Mouse (Mus musculus) adrenal gland, postnatal 4 days (tissue): Measurements from ENCODE around the gene Ggta1. TPM values are rescaled to one million over a fixed set of nuclear protein-coding genes. Genes with fewer than 3 reads are reported as not detected.

Experiments used
- DNase-seq, 2 experiments: peaks; one replicate each; pipeline ENCODE4 v3.0.0; 2021 to 2022; ENCODE audit warnings: low spot score in 2 of 2, mixed read lengths in 2 of 2
- total RNA-seq, 2 experiments: library from RNA; stranded (reverse); gene quantifications; 2 replicates each; pipeline ENCODE4 v1.2.3; 2021

The Ggta1 gene
- total RNA-seq, 2 experiments from 2014 or later: 15.0 to 15.4 TPM

DNA sequence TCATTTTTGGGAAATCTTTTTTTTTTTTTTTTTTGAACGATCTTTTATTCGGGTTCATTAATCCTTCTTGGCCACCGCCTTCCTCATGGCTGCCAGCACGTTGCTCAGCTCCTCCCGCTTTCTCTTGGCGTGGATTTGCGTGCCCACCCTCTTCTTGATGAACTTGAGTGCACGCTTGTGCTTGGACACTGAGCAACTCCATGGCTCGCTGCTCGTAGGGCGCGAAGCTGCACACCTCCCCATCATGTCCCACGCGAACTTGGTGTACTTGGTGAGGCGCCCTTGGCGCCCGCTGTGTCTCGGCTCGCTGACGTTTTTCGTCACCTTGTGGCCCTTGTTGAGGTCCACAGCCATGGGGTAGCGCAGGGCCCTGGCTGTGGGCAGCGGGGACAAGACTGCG lies 28.1 kb upstream of the Ggta1 start:
- DNase-seq: no peak

DNA sequence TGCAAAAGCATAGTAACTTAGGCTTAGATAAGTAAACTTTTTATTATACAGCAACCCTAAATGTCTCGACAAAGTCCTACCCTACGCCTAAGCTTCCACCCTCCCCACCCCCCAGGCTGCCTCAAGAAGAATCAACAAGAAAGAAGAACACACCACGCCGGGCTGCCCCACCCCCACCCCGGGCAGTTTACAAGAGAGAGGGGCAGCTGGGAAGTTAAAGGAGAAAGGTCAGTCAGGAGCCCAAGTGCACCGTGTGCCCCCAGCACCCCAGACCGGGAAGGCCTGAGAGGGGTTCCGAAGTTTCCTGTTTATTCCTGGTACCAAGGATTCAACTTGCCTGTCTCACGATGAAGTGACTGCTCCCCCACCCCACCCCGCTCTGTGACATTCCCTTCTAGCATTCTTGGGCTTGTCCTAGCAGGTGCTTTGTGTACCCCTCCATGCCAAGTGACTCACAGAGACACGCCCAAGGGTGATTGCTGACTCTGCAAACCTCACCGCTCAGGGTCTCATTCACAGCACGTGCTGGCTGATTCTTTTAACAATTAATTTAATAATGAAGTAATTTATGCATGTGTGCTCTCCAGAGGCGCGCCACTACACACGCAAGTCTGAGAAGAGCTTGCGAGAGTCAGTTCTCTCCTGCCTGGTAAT lies 27.6 kb upstream of the Ggta1 start:
- DNase-seq: no peak

DNA sequence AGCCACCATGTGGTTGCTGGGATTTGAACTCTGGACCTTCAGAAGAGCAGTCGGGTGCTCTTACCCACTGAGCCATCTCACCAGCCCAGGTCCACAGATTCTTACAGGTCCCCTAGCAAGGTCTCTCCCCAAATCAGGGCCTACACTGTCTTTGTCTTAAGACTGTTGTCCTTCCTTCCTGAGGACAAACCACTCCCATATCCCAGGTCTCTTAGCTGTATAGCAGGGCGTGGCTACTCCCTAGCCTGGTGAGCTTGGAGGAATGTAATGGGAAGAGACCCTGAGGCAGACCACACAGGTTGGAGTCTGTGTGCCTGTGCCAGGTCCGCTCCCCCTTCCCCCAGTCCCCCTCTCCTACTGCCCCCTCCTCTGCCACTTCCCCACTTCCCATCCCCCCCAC lies 24.7 kb upstream of the Ggta1 start:
- no peak for DNase-seq

DNA sequence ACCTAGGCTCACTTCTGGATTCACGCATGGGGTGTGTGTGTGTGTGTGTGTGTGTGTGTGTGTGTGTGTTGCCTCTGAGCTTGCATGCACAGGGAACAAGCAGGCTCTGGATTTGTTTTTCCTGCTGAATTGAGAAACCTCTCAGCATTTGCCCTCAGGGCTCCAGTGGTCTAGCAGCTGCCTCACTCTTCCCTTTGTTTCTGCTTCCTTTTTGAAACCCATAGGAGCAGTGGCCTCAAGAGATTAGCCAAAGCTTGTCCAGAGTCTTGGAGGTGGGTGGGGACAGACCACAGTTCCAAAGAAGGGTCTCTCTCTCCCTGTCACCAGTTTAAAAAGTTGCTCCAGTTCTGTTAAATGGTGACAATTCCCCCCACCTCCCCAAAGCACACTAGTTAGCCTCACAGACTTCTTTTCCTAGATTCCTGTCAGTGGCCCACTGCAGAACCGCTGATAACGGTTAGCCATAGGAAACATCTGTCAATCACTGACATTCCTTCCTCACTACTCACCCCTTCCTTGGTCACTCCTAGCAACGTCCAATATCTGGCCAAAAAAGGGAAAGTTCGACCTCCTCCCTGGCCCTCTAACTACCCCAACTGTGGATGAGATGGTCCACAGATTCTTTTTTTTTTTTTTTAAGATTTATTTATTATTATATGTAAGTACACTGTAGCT lies 24.1 kb upstream of the Ggta1 start:
- no peak for DNase-seq

DNA sequence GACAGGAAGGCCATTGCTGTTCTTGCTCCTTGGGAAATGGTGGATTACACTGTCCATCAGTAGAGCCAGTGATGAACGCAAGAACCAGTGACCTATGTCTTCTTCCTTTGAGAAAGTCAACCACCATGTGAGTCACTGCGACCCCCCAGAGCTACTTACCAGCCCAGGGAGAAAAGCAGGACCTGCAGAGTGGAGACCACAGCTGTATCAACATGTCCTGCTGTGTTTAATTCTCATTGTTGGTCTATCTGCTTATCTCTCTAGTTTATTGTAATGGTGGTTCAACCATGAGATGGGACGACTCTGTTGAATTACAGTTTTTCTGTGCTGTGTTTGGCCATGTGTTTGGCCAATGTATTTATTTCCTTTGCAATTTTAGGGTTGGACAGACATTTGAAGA lies 21.1 kb upstream of the Ggta1 start:
- no peak for DNase-seq

DNA sequence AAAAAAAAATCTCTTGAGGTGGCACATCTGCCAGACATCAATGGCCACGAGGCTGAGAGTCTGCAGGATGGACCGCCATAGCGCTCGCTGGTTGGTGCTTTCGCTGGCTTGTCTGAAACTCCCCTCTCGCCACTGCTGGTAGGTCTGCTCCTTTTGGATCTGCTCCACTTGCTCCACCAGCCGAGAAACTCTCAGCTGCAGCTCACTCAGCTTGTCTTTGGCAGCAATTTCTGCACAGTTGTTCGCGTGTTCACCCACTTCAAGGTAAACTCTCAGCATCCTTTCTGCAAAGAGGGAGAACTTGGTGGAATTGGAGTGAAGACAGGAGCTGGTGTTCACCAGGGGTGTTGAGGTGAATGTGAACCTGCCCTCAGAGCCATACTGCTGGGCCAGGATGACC lies 20.4 kb upstream of the Ggta1 start:
- no peak for DNase-seq

DNA sequence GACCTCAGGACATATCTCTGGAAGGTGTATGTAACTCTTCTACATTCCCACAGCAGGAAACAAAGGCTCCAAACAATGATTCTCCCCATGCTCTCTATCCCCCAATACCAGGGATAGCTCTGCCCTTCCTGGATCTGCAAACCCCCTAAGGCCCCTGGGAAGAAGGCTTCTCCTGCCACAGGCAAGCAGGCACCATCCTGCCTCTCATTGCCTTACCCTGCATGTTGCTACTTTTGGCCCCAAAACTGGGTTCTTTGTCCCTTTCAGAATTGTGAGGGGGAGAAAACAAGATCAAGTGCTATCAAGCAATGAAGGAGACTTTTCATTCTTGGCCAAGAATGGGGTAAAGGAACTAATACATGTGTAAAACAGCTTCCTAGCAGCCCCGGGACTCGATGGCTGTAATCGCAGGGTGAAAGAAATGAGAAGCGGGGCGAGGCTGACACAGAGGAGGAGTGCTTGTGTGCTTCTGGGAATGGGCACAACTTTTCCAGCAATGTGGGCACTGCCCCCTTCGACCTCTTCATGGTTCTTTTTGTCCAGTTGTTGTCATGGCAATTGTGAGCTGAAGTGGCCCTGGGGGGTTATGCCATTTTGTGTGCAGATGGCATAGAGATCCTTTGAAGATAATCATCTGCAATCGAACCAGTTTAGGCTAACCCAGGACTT lies 18.4 kb upstream of the Ggta1 start:
- no peak for DNase-seq

DNA sequence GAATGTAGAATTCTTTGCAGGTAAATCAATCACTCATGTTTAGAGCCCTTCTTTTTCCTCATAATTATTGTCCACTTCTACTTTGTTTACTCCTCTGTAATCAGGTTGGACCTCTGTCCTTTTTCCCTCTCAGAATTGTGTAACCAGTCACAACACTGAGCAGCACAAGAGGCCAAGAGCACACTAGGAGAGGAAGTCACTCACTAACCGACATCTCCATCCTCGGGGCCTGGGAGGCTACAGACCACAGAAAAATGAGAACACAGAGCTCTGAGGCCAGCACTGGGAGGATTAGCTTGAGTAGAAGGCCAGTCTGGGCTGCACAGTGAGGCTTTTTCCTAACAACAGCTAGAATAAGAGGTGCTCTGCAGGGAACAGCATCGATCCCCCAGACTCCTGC lies 17.0 kb upstream of the Ggta1 start:
- DNase-seq: no peak

DNA sequence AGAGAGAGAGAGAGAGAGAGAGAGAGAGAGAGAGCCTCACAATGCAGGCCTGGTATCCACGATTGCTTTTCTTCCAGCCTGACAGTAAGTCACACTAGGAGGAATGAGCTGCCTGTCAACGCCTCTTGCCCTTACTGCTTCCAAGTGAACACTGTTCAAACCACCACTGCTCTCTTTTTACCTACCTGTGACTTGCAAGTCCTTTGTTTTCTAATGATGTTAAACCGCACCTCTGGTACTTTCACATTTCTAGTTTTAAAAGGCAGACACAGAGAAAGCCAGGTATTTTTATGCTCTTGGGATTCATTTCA lies 15.7 kb upstream of the Ggta1 start:
- no peak for DNase-seq

DNA sequence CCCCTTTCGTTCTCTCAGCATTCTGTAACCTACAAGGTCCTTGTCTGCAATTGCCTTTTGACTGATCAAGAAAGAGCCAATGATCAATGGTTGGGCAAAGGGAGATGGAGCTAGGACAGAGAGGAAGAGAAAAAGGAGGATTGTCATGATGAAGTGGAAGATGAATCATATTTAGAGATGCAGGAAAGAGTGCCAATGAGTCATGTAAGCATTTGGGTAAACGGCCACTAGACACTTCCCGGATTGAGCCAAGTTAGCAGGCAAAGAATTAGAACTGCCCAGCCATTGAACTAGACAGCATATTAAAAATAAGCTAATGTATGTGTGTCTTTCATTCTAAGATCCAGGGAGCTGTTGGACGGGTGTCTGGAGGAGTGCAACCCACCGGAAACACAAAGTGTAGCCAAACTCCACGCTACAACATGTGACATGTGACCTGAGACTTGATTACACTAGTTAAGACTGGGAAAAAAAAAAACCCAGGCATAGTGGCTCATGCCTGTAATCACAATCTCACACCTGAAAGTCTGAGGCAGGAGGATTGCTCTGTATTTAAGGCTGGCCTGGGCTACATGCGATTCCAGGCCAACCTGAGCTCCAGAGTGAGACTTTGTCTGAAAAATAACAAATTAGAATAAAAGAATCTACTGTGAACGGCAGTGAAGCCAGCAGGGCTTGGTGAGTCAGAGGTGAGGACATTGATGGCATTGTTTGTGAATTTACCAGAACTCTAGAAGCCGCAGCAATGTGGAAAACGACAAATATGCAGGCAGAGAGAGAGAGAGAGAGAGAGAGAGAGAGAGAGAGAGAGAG lies 15.2 kb upstream of the Ggta1 start:
- no peak for DNase-seq

DNA sequence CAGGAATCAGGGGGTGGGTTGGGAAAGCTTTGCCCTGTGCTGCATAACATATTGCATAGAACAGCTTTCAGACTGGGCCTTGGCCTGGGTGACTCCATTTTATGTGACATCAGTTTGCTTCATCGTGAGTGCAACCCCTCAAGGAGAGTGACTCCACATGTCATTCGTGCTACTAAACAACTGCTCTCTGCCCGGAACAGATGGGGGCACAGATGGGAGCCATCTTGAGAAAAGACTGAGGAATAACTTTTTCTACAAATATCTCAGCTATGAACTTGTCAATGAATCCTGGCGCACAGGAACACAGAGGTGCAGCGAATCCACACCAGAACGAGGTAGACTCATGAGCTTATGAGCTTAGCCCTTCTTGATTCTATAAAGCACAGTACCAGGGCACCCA lies 14.3 kb upstream of the Ggta1 start:
- no peak for DNase-seq

DNA sequence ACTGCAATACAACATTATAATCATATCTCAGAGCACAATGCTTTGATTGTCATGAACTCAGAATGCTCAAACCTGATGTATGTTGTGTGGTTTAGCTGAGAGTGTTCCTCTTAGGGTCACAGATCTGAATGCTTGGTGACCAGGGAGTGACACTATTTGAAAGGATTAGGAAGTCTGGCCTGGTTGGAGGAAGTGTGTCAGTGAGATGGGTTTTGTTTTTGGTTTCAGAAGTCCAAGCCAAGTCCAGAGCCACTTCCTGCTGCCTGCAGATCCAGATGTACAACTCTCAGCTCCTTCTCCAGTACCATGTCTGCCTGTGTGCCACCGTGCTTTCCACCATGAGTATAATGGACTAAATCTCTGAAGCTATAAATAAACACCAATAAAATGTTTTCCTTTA lies 11.9 kb upstream of the Ggta1 start:
- DNase-seq: no peak

DNA sequence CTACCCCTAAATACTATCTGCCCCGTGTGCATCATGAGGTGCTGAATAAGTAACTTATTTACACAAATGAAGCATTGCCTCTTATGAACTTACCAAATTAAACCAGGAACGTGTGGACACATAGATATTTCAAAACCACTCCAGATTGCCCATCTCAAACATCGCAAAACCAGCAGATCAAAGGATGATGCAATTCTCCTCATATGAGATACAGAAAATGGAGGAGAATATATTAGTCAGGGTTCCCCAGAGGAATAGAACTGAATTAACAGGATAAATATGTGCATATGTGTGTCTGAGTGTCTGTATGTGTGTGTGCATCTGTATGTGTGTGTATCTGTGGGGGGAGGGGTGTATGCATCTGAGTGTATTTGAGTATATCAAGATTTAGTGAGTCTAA lies 6.2 kb upstream of the Ggta1 start:
- DNase-seq: no peak

DNA sequence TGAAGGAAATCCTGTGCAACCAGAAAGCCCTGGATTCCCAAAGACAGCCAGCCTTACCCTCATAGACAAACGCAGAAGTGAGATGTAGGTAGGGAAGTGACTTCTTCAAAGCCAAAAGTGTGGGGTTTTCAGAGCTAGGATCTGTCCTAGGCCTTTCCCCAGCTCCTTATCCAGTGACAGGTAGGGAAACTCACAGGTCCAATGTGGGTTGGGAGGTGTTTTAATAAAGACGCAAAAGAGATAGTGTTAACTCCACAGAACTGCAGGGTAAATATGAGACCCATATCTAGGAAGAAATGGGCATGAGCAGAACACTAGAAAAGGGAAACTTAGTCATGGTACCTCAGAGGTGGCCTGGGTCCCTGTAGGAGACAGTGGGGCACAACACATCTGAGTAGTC lies 5.2 kb upstream of the Ggta1 start:
- DNase-seq: no peak

DNA sequence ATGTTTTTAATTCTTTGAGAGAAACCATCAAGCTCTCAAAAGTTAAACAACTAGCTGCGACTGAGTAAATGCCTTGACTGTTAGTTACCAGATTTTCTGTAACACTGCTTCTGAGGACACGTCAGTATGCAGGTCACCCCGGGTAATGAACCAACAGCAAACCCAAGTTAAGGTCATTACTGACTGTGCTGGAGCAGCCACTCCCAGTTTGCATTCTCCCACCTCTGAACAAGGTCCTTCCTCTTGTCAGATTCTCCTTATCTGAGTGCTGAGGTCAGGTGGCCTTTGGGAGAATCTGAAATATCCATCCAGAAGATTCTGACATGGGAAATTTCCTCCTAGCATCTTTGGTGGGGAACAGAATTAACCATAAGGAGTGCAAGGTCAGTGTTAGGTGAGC lies 4.8 kb upstream of the Ggta1 start:
- no peak for DNase-seq

DNA sequence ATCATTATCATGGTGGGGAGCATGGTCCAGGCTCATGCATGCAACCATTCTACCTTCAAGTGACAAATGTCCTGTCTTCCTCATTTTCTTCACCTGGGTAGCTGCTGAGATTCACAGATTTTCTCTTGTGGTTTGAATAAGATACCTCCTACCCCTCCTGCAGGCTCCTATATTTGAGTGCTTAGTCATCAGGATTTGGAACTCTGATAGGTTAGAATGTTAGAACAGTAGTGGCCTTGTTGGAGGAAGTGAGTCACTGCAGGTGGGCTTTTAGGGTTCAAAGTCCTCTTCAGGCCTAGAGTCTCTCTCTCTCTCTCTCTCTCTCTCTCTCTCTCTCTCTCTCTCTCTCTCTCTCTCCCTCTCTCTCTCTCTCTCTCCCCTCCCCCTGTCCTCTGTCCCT lies 2.6 kb upstream of the Ggta1 start:
- DNase-seq: no peak

DNA sequence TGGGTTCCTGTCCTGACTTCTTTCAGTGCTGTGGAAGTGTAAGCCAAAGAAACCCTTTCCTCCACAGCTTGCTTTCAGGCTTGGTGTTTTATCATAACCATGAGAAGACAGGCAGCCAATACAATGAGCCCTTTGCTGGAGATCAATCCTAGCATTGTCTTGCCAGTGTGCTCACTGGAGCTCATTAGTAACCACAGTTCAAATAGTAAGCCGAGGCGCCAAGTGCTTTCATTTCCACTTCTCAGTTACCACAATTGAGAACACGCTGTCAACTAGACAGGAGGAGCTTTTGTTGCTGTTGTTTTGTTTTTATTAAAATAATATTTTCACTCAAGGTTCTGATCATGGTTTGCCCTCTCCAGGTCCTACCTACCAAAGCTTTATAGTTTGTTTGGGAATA lies 1.5 kb upstream of the Ggta1 start:
- DNase-seq: no peak

DNA sequence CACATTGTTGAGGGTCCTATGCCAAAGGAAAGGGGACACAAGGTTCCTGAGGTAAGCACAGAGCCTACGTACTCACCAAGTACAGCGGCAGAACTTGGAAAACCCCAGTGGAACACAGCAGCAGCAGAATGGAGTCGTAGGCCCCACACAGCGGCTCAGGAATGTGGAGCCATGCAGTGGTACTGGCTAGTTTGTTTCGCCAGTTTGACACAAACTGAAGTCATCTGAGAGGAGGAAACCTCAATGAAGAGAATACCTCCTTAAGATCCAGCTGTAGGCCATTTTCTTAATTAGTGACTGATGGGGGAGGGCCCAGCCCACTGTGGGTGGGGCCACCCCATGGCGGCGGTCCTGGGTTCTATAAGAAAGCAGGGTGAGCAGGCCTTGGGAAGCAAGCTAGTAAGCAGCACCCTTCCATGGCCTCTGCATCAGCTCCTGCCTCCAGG lies 1.1 kb upstream of the Ggta1 start:
- DNase-seq: no peak

DNA sequence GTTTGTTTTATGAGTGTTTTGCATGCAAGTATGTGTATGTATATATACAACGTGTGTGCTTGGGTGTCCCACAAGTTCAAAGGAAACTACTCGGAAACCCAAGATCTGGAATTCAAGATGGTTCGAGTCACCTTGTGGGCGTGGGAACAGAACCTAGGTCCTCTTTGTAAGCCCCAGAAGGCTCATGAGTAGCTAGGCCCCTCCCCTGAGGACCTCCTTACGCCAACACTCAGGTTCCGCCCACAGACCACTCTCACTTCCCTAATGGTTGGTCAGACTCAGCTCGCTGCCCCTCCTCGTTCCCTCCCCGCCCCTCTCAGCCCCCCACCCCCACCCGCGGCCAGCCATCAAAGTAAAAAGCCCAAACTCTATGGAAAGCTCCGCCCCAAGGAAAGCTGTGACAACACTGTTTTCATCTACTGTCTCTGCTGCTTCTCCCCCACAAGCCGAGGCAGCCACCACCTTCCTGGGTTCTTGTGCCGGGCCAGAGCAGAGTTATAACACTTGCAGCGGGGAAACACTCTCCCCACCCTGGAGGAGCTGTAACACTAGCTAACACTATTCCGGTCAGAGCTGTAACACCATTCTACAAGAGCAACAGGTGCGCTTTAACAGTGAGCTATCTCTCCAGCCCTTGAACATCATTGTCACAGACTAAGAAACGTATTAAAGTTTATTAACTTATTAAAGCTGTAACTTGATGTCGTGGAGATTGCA lies 499 bp upstream of the Ggta1 start:
- no peak for DNase-seq

DNA sequence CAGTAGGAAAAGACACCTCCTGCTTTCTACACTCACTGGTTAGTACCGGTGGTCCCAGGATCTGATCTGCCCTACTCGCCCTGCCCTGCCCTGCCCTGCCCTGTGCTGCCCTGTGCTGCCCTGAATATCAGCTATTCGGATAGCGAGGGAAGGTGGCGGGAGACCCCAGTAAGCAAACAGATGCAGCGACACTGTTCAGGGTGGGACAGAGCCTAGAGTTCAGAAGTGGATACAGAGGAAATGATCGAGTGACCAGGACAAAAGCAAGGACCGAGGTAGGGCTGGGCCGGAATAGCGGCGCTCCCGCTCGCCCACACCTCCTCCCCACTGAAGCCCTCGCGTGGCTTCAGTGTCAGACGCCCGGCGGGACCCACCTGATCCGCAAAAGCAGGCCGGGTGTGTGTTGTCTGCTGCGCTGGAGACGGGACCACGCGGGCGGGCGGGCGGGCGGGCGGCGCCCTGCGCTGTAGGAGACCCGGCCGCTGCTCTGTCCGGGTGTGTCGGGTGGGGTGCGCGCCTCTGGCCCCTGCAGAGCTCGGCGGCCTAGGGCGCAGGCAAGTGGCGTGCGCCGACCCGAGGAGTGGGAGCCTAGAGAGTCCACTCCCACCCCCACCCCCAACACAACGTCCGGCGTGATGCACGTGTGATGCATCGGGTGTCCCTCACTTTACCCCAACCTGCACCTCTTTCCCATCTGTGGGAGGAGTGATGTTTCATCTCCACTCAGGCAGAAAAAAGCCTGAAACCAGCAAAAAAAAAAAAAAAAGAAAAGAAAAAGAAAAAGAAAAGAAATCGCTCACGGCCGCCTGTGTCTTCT lies 852 bp downstream of the Ggta1 start:
- no peak for DNase-seq
